Mouse (Mus musculus) frontal cortex, postnatal 10 days (tissue): Measurements from ENCODE around the gene Ptprj.

Experiments
- DNase-seq, 2 experiments: peaks; one replicate each; pipeline ENCODE4 v3.0.0; 2022; ENCODE audit warnings: low spot score in 2 of 2, mixed read lengths in 1 of 2

The Ptprj gene

DNA sequence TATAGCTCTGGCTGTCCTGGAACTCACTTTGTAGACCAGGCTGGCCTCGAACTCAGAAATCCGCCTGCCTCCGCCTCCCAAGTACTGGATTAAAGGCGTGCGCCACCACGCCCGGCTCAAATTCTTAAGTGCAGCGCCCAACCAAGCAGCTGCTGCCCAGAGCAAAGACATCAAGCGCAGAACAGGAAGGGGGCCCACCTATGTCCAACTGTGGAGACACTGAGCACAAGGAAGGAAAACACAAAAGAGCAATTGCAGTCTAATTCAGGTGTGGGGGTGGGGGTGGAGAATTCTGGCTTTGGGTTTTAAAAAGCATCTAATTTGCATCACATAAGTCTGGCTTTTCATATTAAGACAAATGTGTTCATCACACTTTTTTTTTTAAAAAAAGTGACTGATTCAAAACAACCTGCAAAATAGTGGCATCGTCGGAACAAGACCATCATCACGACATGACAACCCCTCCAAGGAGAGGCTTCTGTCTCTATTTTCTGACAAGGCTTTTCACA is 20.7 kb downstream of the Ptprj start:
- DNase-seq: no peak

DNA sequence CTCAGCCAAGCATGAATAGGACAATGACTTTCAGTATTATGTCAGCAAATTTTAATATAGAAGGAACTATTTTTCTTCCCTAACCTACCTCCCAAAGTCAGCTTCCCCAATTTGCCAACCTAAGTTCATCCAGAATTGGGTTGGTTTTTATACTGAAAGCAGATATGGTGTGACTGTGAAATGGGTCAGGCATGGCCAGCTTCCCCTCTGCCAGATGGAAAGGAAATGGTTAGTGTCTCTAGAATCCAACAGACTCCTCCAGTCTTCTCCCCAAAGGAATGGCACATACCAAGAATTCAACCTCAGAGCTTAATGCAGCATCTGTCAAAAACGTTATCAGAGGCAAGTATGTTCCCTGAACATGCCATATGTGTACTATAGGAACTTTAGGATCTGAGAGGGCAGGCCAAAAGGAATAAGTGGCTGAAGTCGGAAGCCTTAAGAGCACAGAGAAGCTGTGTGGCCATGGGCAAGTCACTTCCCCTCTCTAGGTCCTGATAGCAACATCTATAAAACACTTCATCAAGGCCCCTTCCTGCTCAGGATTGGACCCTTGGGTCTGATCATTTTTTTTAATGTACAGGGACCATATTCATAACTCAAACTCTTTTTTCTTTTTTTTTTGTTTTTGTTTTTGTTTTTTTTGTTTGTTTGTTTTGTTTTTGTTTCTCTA is 21.3 kb downstream of the Ptprj start:
- DNase-seq: no peak

DNA sequence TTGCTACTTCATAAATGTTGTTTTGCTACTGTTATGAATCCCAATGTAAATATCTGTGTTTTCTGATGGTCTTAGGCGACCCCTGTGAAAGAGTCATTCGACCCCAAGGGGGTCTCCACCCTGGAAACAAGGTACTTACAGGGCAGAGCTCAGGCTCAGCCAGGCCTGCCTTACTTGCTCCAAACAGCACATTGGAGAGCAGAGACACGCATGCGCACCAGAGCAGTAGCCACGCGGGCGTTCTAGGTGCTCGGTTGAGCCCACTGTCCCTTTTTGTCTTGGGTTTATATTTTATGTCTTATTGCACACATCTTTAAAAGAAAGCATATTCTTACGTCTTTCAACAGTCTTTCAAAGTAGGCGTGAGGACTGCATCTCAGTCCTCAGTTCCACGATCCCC is 22.1 kb downstream of the Ptprj start:
- DNase-seq: no peak

DNA sequence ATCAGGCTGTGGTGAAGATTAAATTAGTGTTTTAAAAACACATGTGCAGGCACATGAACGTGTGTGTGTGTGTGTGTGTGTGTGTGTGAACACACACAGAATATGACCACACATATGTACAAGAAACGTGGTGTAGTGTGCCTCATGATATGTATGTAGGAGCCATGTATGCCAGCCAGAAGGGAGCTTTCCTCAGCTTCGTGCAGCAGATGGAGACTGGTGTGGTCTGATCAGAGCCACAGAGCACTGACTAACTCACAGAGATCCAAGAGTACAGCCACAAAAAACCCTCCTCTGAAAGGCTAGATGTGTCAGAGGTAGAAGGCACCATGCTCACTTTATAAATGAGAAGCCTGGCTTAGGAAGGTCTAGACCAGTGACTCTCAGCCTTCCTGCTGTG is 22.5 kb downstream of the Ptprj start:
- DNase-seq: no peak

DNA sequence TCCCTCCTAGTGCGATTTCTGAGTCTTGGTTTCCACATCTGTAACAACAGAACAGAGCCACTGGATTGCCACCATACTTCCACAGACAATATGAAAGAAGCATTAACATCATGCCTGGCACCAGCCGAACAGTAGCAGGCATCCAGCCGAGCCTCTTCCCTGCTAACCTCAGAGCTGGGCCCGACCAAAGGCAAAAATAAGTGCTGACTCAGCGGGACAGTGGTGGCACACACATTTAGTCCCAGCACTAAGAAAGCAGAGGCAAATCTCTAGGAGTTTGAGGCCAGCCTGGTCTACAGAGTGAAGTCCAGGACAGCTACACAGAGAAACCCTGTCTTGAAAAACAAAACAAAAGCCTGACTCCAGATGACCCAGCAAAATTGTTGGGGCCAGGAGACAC is 24.7 kb downstream of the Ptprj start:
- DNase-seq: no peak

DNA sequence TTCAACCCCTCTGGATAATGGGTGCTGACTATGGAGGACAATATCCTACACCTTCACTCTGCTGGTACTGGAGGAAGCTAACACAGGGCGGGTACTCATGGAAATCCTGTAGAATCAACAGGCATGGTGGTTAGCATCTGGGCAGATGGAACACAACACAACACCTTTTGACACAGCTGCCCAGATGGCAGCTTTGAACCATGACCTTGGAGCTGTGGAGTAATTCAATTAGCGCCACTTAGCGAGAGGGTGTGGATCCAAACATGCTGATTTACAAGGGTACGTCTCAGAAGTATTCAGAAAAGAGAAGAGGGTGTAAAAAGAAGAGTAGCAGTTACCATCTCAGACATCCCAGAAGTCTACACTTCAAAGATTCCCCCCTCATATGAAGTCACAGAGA is 25.6 kb downstream of the Ptprj start:
- DNase-seq: no peak

DNA sequence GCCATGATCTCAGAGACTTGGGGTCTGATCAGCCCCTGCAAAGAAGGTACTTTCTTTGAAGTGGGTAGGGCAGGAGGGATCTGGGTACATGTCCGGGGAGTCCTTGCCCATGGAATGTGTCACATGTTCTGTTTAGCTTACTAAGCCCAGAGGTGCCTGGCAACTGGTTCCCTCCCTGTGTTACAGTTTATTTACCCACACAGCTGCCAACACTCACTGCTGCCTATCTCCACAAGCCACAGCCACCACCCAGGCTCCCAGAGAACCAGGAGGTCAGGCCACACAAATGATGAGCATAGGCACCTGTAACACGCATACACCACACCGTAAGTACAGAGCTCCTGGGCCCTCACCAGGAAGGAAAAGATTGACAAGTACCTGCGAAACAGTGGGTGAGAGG is 26.6 kb downstream of the Ptprj start:
- no peak for DNase-seq

DNA sequence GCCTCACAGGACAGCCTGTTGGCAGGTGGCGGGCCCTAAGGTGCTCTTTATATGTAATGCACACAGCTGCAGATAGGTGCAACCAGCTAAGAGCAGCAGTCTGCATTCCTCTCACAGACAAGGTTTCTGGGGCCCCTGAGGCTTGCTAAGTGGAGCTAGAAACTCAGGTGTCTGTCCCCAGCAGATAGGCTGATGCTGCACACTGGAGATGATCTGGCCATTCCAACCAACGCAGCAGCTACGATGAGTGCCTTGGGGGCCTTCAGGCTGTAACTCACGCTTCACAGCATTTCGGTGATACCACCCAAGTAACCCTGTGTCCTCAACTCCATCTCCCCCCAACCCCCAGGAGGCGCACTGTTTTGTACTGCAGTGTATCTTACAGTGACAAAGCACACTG is 29.8 kb downstream of the Ptprj start:
- no peak for DNase-seq

DNA sequence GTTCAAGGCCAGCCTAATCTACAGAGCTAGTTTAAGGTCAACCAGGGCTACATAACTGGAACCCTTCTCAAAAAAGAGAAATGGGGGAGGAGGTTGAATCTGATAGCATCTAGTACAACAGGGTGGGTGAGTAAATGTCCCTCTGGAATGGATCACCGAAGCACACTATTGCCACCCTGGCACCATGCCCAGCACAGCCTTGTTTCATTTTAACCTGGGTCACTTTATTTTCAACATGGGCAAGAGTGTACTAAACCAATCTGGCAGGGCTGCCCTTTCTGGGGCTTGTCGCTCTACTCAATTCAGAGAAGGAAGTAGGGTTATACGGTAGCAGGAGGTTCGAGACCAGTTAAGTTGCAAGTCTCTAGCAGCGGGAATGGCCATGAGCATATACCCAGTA is 31.9 kb downstream of the Ptprj start:
- DNase-seq: no peak

DNA sequence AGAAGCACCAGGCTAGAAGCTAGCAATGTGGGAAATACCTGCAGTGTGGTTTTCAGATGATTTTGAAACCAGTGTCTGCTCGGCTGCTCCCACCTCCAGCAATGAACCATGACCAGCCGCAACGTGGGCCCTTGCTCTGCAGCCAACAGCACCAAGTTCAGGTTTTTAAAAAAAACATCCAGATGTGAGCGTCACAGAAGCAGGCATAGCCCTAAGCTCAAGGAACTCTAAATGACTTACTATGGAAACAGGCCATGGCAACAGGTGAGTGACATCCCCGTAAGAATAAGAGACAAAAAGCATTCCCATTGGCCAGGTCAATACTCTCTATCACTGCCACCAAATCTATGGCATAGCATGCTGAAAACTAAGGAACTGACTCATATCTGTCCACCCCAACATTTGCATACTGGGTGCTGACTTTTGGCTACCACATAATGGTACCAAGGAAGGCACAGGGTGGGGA is 33.3 kb downstream of the Ptprj start:
- no peak for DNase-seq

DNA sequence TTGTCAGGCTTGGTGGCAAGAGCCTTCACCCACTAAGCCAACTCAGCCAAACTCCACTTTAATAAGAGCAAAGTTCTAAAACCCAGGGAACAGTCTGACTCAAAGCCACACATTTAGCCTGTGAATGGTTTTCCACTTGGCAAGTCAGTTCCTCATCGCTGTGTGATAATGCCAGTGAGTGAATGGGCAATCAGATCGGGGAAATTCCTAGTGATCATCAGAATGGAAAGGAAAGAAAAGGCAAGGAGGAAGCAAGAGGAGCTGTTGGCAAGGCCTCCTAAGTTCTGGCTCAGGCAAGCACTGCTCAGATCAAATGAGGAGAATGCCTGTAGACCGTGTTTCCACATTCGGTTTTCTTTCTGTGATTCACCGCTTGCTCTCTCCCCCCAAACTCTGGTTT is 35.2 kb downstream of the Ptprj start:
- DNase-seq: no peak

DNA sequence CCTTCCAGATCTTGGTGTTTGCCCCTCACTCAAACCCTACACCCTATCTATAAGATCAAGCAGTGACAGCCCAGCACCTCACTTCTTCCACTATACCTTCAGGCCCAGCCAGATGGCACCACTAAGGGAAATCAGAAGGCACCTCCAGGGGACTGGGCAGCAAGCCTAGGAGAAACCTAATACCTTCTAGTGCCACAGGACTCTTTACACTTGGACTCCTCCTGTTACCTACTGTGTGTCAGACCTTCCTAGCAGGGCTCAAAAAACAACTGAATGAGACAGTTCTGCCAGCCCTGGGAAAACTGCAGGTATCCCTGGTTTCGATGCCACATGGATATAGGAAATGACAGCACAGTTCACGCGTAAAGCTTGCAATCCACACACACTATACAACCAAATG is 36.5 kb downstream of the Ptprj start:
- DNase-seq: no peak

DNA sequence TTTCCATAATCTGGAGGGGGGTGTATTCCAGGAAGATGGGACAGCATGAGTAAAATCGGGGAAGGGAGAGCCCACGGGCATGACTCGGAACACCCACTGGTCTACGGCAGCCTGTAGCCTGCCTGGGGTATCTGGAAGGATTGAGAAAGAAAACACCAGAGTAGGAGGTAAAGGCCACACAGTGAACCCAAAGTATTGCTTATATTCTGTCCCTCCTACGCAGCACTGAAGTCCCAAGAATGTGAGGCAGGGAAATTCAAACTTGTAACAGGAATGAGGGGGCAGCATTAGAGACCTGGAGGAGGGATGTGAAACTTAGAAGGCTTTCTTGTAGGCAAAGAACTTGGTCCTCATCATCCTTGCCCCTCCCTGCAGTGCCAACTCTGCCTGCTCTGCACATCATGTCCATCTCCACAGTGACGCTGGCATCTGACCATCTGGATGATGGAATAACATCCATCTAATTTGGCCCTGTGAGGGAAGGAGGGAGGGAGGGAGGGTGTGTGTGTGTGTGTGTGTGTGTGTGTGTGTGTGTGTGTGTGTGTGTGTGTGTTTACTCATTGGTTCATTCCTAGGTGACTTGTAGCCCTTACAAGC is 37.2 kb downstream of the Ptprj start:
- no peak for DNase-seq

DNA sequence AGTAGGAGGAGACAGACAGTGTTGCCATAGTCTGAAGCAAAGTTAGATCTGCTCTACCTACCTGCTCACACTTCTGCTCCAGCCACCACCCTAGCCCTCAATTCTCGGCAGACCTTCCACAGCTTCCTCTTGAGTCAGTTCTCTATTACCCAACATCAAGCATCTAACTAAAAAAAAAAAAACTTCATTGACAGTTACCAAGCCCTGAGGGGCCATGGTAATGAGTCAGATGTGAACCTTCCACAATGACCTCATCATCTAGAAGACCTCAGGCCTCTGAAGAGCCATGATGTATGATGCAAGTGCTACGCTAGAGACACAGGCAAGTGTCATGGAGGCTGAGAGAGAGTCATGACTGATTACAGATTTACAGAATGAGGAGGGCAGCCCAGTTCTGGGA is 37.8 kb downstream of the Ptprj start:
- no peak for DNase-seq

DNA sequence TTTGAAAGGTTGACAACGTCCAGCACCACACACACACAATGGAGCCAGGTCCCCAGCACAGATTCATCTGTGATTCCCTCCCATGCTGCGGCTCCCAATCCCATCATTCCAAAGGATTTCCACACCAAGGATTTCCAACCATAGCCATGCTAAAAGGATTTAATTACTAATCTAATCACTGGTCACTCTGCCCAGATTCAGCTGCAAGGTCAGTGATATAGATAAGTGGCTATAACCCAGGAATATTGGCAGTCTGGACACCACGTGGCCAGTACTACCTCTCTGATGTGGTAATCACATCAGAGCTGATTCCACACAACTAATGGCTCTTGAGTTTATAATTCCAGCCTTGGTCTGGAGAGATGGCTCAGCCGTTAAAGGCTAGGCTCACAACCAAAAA is 41.2 kb downstream of the Ptprj start:
- DNase-seq: no peak

DNA sequence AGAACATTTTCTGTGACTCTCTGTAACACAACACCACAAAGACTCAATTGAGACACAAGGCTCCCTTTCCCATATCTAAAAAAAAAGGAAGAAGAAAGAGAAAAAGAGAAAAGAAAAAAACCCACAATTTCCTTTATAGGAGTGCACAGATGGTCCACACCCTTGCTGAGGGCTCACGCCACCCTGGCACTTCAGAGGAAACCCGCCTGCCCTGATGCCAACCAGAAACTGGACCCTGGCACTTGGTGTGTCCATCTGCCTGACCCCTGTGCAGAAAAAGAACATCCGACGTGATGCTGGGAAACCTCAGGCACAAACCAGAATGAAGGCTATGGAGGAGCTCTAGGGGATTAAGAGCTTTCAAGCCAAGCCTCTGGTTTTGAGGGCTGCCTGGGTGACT is 43.2 kb downstream of the Ptprj start:
- no peak for DNase-seq

DNA sequence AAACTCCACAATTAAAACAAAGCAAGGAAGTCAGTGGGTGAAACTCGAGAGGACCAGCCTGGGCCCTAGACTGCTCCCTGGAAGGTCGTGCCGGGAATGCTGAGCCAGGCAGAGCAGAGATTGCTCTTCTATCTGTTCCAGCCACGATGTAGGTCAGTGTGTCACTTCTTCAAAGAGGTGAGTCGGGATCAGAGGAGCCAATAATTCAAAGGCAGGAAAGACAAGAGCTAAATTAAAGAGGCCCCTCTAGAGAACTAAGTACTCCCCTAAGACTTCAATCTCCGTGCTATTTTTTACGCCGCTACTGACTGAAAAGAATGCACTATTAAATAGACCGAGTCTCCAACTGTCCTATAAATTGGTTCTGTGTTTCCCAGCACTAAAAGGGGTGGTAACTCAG is 43.9 kb downstream of the Ptprj start:
- DNase-seq: no peak

DNA sequence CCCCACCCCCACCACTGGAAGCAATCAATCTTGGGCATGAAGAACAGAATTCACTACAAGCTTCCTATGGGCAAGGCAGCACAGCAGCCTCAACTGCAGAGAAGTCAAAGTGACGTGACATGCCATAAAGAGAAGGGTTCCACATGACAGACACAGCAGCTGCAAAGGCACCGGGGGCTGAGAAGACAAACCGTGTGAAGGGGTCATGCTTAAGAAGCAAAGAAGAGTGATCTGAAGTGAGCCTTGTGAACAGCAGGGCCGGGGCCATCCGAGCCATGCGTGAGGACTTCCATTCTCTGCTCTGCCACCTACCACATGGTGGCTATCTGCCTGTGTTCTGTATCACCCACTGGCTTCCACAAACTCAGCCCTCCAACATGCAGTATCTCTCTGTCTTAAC is 45.7 kb downstream of the Ptprj start:
- DNase-seq: no peak

DNA sequence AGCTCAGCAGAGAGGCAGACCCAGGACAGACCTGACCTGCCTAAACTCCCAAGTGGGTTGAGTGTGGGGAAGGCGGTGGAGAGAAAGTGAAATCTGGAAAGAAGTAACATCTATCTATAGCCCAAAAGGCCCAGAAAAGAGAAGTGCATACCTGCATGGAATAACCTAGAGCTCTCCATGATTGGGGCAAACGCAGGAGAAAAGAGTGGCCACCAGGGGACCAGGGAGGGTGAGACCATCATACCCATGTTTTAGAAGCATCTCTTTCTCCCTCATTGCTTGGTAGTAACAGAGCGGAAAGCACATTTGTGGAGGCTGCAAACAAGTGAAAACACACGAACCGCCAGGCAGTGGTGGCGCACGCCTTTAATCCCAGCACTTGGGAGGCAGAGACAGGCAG is 46.5 kb downstream of the Ptprj start:
- no peak for DNase-seq

DNA sequence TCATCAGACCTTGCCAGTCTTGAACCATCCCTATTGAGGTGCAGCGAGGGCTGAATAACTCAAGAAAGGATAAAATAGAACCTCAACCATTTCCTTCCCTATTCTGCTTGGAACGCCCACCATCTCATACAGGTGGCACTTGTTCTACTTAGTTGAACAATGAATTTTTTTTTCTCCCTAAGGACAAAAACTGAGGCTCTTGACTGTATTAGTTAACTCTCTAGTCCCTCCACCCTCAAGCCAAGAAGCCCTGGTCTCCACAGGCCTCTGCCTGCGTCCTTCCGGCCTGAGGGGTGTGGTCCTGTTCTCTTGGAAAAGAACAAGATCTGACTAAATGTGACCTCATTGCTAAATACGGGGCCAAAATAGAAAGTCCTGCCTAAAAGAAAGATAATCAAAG is 48.4 kb downstream of the Ptprj start:
- DNase-seq: no peak

DNA sequence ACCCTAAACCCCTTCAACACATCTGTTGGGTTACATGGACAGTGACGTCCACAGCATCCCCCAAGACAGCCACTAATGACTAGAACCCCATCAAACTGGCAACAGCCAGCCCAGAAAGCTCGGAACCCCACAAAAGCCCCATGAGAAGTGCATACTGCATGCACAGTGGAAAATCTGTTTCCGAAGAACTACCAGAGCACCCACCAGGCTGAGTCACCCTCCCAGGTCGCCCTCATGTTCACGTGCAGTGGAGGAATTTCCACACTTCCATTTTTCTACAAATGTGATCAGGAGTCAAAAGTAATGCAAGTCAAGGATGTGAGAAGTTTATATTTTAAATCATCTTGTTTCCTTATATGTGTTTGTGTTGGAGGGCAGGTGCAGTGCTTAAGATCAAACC is 52.3 kb downstream of the Ptprj start:
- no peak for DNase-seq

DNA sequence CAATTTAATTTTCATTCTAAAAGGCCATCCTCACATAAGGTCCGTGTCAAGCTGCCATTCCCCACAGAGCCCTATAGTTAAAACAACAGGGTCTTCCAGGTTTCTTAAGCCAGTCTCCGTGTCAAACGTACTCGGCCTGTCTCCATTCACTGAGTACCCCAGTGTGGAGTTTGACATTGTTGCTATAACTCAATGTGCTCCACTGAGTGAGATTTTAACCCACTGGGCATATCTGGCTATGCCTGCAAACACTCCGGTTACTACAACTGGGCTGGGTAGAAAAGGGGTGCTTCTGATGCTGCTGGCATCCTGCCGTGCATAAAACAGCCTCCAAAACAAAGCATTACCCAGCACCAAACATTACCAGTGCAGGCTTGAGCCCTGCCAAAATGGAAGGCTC is 53.5 kb downstream of the Ptprj start:
- DNase-seq: no peak

DNA sequence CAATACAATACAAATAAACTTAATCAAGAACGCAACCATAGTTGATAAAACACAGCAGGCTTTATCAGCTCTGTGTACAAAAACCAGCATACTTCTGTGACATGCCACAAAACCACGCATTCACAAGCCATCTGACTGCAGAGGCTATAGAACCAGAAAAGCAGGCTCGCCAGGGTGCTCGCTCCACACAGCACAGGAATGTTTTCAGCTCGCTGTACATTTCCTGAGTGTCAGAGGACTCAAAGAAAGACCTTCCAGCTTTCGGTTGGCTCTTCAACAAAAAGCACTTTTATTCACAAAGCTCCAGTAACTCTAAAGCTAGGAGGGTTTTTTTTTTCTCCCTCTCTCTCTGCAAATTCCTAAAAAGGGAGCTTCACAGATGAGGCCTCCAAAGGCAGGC is 53.9 kb downstream of the Ptprj start:
- no peak for DNase-seq

DNA sequence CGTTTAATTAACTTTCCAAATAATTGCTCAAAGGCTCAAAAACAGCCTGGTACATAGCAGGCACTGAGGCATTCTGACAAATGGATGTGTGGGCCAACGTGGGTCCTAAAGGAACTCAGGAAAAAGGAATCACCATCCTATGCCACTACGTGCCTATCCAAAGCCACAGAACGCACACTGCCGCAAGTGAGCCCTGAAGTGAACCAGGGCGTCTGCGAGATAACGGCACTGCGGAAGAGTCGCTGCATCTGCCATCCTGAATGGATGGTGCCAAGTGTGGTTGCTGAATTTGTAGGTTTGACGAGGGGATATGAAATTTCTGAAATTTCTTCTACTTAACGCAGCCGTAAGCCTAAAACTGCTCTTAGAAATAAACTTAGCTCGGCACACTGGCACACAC is 54.6 kb downstream of the Ptprj start:
- no peak for DNase-seq
